Mouse (Mus musculus) heart, embryonic 11.5 days (tissue): ENCODE measurements at regions not wholly inside any gene's neighbourhood (a gene's known extent, or its start where the extent isn't known, plus 50 kb on each side); places are given as distances from the start of the nearest gene placed in this dataset.

Experiments used
- ATAC-seq: fragments of 200-750 bp; cut with Nextera tagmentation; replicated peaks from 2 replicates; pipeline ENCODE4 v1.8.0; 2017; ENCODE audit warnings: moderate library complexity; ENCODE audit not compliant: insufficient number of reproducible peaks, low FRiP score, low TSS enrichment
- H3K27ac ChIP-seq: fragments of 300-500 bp; sonication (generic); 2 replicates; pipeline ENCODE4 v1.5.1; 2014; ENCODE audit warnings: mild to moderate bottlenecking, low read depth, low read length
- H3K27me3 ChIP-seq: fragments of 300-500 bp; sonication (generic); 2 replicates; pipeline ENCODE4 v1.6.1; 2014; ENCODE audit warnings: mild to moderate bottlenecking, low read length, mixed read lengths; ENCODE audit not compliant: control insufficient read depth, insufficient read depth
- H3K36me3 ChIP-seq: fragments of 300-500 bp; sonication (generic); 2 replicates; pipeline ENCODE4 v1.6.1; 2014; ENCODE audit warnings: mild to moderate bottlenecking, low read length, moderate library complexity, mixed read lengths; ENCODE audit not compliant: control insufficient read depth, insufficient read depth
- H3K4me1 ChIP-seq: fragments of 300-500 bp; sonication (generic); 2 replicates; pipeline ENCODE4 v1.6.1; 2014; ENCODE audit warnings: low read length; ENCODE audit not compliant: control insufficient read depth, insufficient read depth
- H3K4me2 ChIP-seq: fragments of 300-500 bp; sonication (generic); 2 replicates; pipeline ENCODE4 v1.6.1; 2014; ENCODE audit warnings: mild to moderate bottlenecking, moderate library complexity
- H3K4me3 ChIP-seq: fragments of 300-500 bp; sonication (generic); 2 replicates; pipeline ENCODE4 v1.5.1; 2014; ENCODE audit warnings: low read depth, low read length
- H3K9ac ChIP-seq: fragments of 300-500 bp; sonication (generic); 2 replicates; pipeline ENCODE4 v1.6.1; 2014; ENCODE audit warnings: mild to moderate bottlenecking, low read depth, low read length, moderate library complexity
- H3K9me3 ChIP-seq: fragments of 300-500 bp; sonication (generic); replicated peaks from 2 replicates; pipeline ENCODE4 v1.6.1; 2016; ENCODE audit warnings: low read length; ENCODE audit not compliant: control insufficient read depth
- WGBS: fragments of 180-500 bp; shearing (Covaris S2); extraction: QIAGEN DNeasy Blood & Tissue Kit; methylation state at CpG from one replicate; pipeline ENCODE4 v1.1.7; 2014; ENCODE audit not compliant: insufficient replicate concordance; 5-methylcytosine and 5-hydroxymethylcytosine counted together

GRCm38 (mm10) chr15:97528291-97529050, 177.2 kb downstream of the Rpap3 start:
- ATAC-seq = no peak
- no peak overlapping the region for H3K27ac ChIP-seq
- H3K9me3 ChIP-seq = no peaks in the 10 kb centered on the region
- no peak overlapping the region for H3K4me3 ChIP-seq
- 81% methylated on average over 11 of the region's 11 CpGs for WGBS
- no peaks in the 10 kb centered on the region for H3K4me1 ChIP-seq
- H3K4me2 ChIP-seq = no peak overlapping the region
- no peak overlapping the region for H3K9ac ChIP-seq
- no peaks in the 10 kb centered on the region for H3K27me3 ChIP-seq
- no peaks in the 10 kb centered on the region for H3K36me3 ChIP-seq

GRCm38 (mm10) chr15:97520395-97520794, 185.2 kb downstream of the Rpap3 start:
- Histone ChIP-seq H3K27me3 (no peaks in the 10 kb centered on the region), H3K4me2 (no peak overlapping the region), H3K36me3 (no peaks in the 10 kb centered on the region), H3K9ac (no peak overlapping the region), H3K4me1 (no peaks in the 10 kb centered on the region), H3K27ac (no peak overlapping the region), H3K9me3 (no peaks in the 10 kb centered on the region), H3K4me3 (no peak overlapping the region)
- ATAC-seq = no peak
- 75% methylated on average over 2 of the region's 2 CpGs for WGBS

- no peaks in the 10 kb centered on the region for H3K9me3 ChIP-seq
Observed at GRCm38 (mm10) chr15:97519919-97520345, 185.7 kb downstream of the Rpap3 start.

GRCm38 (mm10) chr15:97517926-97518325, 187.7 kb downstream of the Rpap3 start:
- no peaks in the 10 kb centered on the region for H3K9me3 ChIP-seq
- no peaks in the 10 kb centered on the region for H3K27me3 ChIP-seq
- H3K4me1 ChIP-seq = no peaks in the 10 kb centered on the region
- no peaks in the 10 kb centered on the region for H3K36me3 ChIP-seq
- WGBS = 72% methylated on average over 10 of the region's 10 CpGs
- H3K27ac ChIP-seq = no peak overlapping the region
- H3K4me3 ChIP-seq = no peak overlapping the region
- ATAC-seq = no peak
- H3K4me2 ChIP-seq = no peak overlapping the region
- H3K9ac ChIP-seq = no peak overlapping the region

More at GRCm38 (mm10) chr15:97519919-97520345, 185.7 kb downstream of the Rpap3 start:
- ATAC-seq = no peak
- Histone ChIP-seq H3K4me3 (no peak overlapping the region), H3K9ac (no peak overlapping the region), H3K27me3 (no peaks in the 10 kb centered on the region), H3K36me3 (no peaks in the 10 kb centered on the region), H3K27ac (no peak overlapping the region), H3K4me1 (no peaks in the 10 kb centered on the region), H3K4me2 (no peak overlapping the region)
- 79% methylated on average over 8 of the region's 8 CpGs for WGBS

- 87% methylated on average over 11 of the region's 11 CpGs for WGBS
- no peak for ATAC-seq
Observed at GRCm38 (mm10) chr15:97517188-97517587, 188.4 kb downstream of the Rpap3 start.

GRCm38 (mm10) chr15:97515773-97516172, 189.9 kb downstream of the Rpap3 start:
- WGBS = 70% methylated on average over 4 of the region's 4 CpGs
- H3K9ac ChIP-seq = no peak overlapping the region

More at GRCm38 (mm10) chr15:97517188-97517587, 188.4 kb downstream of the Rpap3 start:
- H3K27me3 ChIP-seq = no peaks in the 10 kb centered on the region
- no peaks in the 10 kb centered on the region for H3K4me1 ChIP-seq
- H3K36me3 ChIP-seq = no peaks in the 10 kb centered on the region
- H3K4me3 ChIP-seq = no peak overlapping the region
- no peak overlapping the region for H3K4me2 ChIP-seq
- H3K9ac ChIP-seq = no peak overlapping the region
- H3K9me3 ChIP-seq = no peaks in the 10 kb centered on the region
- H3K27ac ChIP-seq = no peak overlapping the region

GRCm38 (mm10) chr15:97507656-97508306, 197.8 kb downstream of the Rpap3 start:
- H3K9ac ChIP-seq = no peak overlapping the region
- H3K4me2 ChIP-seq = no peak overlapping the region
- no peak for ATAC-seq
- no peak overlapping the region for H3K27ac ChIP-seq
- H3K4me1 ChIP-seq = no peaks in the 10 kb centered on the region
- no peak overlapping the region for H3K4me3 ChIP-seq
- H3K9me3 ChIP-seq = 0 out of 2 replicates have a peak, but pooled peaks cover 2% of the 10 kb centered on the region
- H3K27me3 ChIP-seq = no peaks in the 10 kb centered on the region
- WGBS = 90% methylated on average over 16 of the region's 16 CpGs
- H3K36me3 ChIP-seq = no peaks in the 10 kb centered on the region

More at GRCm38 (mm10) chr15:97515773-97516172, 189.9 kb downstream of the Rpap3 start:
- Histone ChIP-seq H3K4me1 (no peaks in the 10 kb centered on the region), H3K4me3 (no peak overlapping the region), H3K9me3 (0 out of 2 replicates have a peak, but pooled peaks cover 2% of the 10 kb centered on the region), H3K27ac (no peak overlapping the region), H3K4me2 (no peak overlapping the region), H3K27me3 (no peaks in the 10 kb centered on the region), H3K36me3 (no peaks in the 10 kb centered on the region)
- no peak for ATAC-seq

- Histone ChIP-seq H3K9me3 (0 out of 2 replicates have a peak, but pooled peaks cover 2% of the 10 kb centered on the region), H3K4me2 (no peak overlapping the region), H3K27ac (no peak overlapping the region), H3K4me1 (no peaks in the 10 kb centered on the region), H3K27me3 (no peaks in the 10 kb centered on the region), H3K4me3 (no peak overlapping the region), H3K36me3 (no peaks in the 10 kb centered on the region), H3K9ac (no peak overlapping the region)
- no peak for ATAC-seq
- WGBS = 86% methylated on average over 11 of the region's 11 CpGs
Observed at GRCm38 (mm10) chr15:97507176-97507575, 198.4 kb downstream of the Rpap3 start.
